Mouse (Mus musculus): ENCODE data around the gene Hbb-bh2. TPM values are rescaled to one million over a fixed set of nuclear protein-coding genes. Genes with fewer than 3 reads are reported as not detected.

Hbb-bh2 gene
- total and polyA plus RNA-seq, 2 experiments from 2014 or later: not detected

GRCm38 (mm10) chr7:103806856-103807255 is 33.5 kb downstream of the Hbb-bh2 start:
- WGBS: 65% methylated on average over 1 of the region's 1 CpGs
- ATAC-seq (no peak), DNase-seq (ENCODE audit: low spot score) (peak; percentile 59)
- Histone ChIP-seq H3K4me1 (ENCODE audit: insufficient read depth, low read length) (no peaks in the 10 kb centered on the region), H3K27ac (no peak overlapping the region), H3K4me3 (ENCODE audit: low read length) (no peak overlapping the region), H3K4me2 (ENCODE audit: low read depth, low read length) (no peak overlapping the region), H3K9ac (replicated peaks; ENCODE audit: low read length) (no peak overlapping the region), H3K9me3 (ENCODE audit: low read length) (no peaks in the 10 kb centered on the region), H3K27me3 (ENCODE audit: insufficient read depth, low read length) (no peaks in the 10 kb centered on the region), H3K36me3 (ENCODE audit: insufficient read depth, low read length) (no peaks in the 10 kb centered on the region)
- TF ChIP-seq CTCF (IDR thresholded peaks at IDR 0.05; ENCODE audit: low read depth): peak; percentile 66

GRCm38 (mm10) chr7:103792669-103793388 is 47.5 kb downstream of the Hbb-bh2 start:
- ATAC-seq (no peak), DNase-seq (ENCODE audit: low spot score) (no peak)
- H3K9me3 ChIP-seq (ENCODE audit: low read length): no peaks in the 10 kb centered on the region
- H3K9ac ChIP-seq (replicated peaks; ENCODE audit: low read length): no peak overlapping the region
- no peak overlapping the region for H3K4me2 ChIP-seq (ENCODE audit: low read depth, low read length)
- WGBS: 30% methylated on average over 4 of the region's 4 CpGs
- H3K27ac ChIP-seq: no peak overlapping the region
- H3K4me3 ChIP-seq (ENCODE audit: low read length): no peak overlapping the region
- no peaks in the 10 kb centered on the region for H3K4me1 ChIP-seq (ENCODE audit: insufficient read depth, low read length)
- H3K27me3 ChIP-seq (ENCODE audit: insufficient read depth, low read length): no peaks in the 10 kb centered on the region
- no peaks in the 10 kb centered on the region for H3K36me3 ChIP-seq (ENCODE audit: insufficient read depth, low read length)
- TF ChIP-seq CTCF (IDR thresholded peaks at IDR 0.05; ENCODE audit: low read depth): no peak

- 72% methylated on average over 3 of the region's 3 CpGs for WGBS
- no peaks in the 10 kb centered on the region for H3K4me1 ChIP-seq (ENCODE audit: insufficient read depth, low read length)
- no peak within 1 kb of the TSS for H3K27ac ChIP-seq
- ATAC-seq (no peak), DNase-seq (ENCODE audit: low spot score) (no peak)
- no peak within 1 kb of the TSS for H3K9ac ChIP-seq (replicated peaks; ENCODE audit: low read length)
- H3K4me2 ChIP-seq (ENCODE audit: low read depth, low read length): no peak within 1 kb of the TSS
- no peaks in the 10 kb centered on the region for H3K36me3 ChIP-seq (ENCODE audit: insufficient read depth, low read length)
- no peak within 1 kb of the TSS for H3K4me3 ChIP-seq (ENCODE audit: low read length)
- no peaks in the 10 kb centered on the region for H3K9me3 ChIP-seq (ENCODE audit: low read length)
- H3K27me3 ChIP-seq (ENCODE audit: insufficient read depth, low read length): no peaks in the 10 kb centered on the region
- no peak for TF ChIP-seq CTCF (IDR thresholded peaks at IDR 0.05; ENCODE audit: low read depth)
Observed at GRCm38 (mm10) chr7:103791721-103792120, 48.6 kb downstream of the Hbb-bh2 start, which contains the start of gene Olfr67. Olfr67 (minus strand) TSS chr7:103791821.

Other genes starting within 250 kb of the Hbb-bh2 start
Only the 30 nearest of the 32 such genes appear.
- gene Olfr620, start 228.0 kb downstream of the Hbb-bh2 start, total RNA-seq (2014; rRNA removed): not detected in 2 replicates
- not detected in 2 replicates for gene Olfr620, start 228.0 kb downstream of the Hbb-bh2 start, polyA plus RNA-seq (2015; fragmentation: Nextera tagmentation; extraction: Ambion mirVana)
- gene Olfr622, start 197.8 kb downstream of the Hbb-bh2 start, total RNA-seq (2014; rRNA removed): not detected in 2 replicates
- gene Olfr622, start 197.8 kb downstream of the Hbb-bh2 start, polyA plus RNA-seq (2015; fragmentation: Nextera tagmentation; extraction: Ambion mirVana): not detected in 2 replicates
- gene Olfr623, start 176.8 kb downstream of the Hbb-bh2 start, total RNA-seq (2014; rRNA removed): not detected in 2 replicates
- gene Olfr623, start 176.8 kb downstream of the Hbb-bh2 start, polyA plus RNA-seq (2015; fragmentation: Nextera tagmentation; extraction: Ambion mirVana): not detected in 2 replicates
- not detected in 2 replicates for gene Olfr624, start 169.3 kb downstream of the Hbb-bh2 start, total RNA-seq (2014; rRNA removed)
- 0.05 TPM in 1 of 2 replicates, not detected in the other for gene Olfr624, start 169.3 kb downstream of the Hbb-bh2 start, polyA plus RNA-seq (2015; fragmentation: Nextera tagmentation; extraction: Ambion mirVana)
- gene Olfr625-ps1, start 157.8 kb downstream of the Hbb-bh2 start, total RNA-seq (2014; rRNA removed): not detected in 2 replicates
- gene Olfr625-ps1, start 157.8 kb downstream of the Hbb-bh2 start, polyA plus RNA-seq (2015; fragmentation: Nextera tagmentation; extraction: Ambion mirVana): not detected in 2 replicates
- gene Olfr243, start 125.8 kb downstream of the Hbb-bh2 start, total RNA-seq (2014; rRNA removed): not detected in 2 replicates
- gene Olfr243, start 125.8 kb downstream of the Hbb-bh2 start, polyA plus RNA-seq (2015; fragmentation: Nextera tagmentation; extraction: Ambion mirVana): not detected in 2 replicates
- gene Olfr628, start 110.1 kb downstream of the Hbb-bh2 start, total RNA-seq (2014; rRNA removed): not detected in 2 replicates
- gene Olfr628, start 110.1 kb downstream of the Hbb-bh2 start, polyA plus RNA-seq (2015; fragmentation: Nextera tagmentation; extraction: Ambion mirVana): not detected in 2 replicates
- gene Olfr629, start 95.6 kb downstream of the Hbb-bh2 start, total RNA-seq (2014; rRNA removed): not detected in 2 replicates
- not detected in 2 replicates for gene Olfr629, start 95.6 kb downstream of the Hbb-bh2 start, polyA plus RNA-seq (2015; fragmentation: Nextera tagmentation; extraction: Ambion mirVana)
- not detected in 2 replicates for gene Olfr630, start 83.2 kb downstream of the Hbb-bh2 start, total RNA-seq (2014; rRNA removed)
- gene Olfr630, start 83.2 kb downstream of the Hbb-bh2 start, polyA plus RNA-seq (2015; fragmentation: Nextera tagmentation; extraction: Ambion mirVana): not detected in 2 replicates
- not detected in 2 replicates for gene Olfr69, start 68.9 kb downstream of the Hbb-bh2 start, total RNA-seq (2014; rRNA removed)
- not detected in 2 replicates for gene Olfr69, start 68.9 kb downstream of the Hbb-bh2 start, polyA plus RNA-seq (2015; fragmentation: Nextera tagmentation; extraction: Ambion mirVana)
- gene Olfr68, start 60.8 kb downstream of the Hbb-bh2 start, total RNA-seq (2014; rRNA removed): not detected in 2 replicates
- gene Olfr68, start 60.8 kb downstream of the Hbb-bh2 start, polyA plus RNA-seq (2015; fragmentation: Nextera tagmentation; extraction: Ambion mirVana): not detected in 2 replicates
- gene Olfr67, start 48.7 kb downstream of the Hbb-bh2 start, total RNA-seq (2014; rRNA removed): not detected in 2 replicates
- not detected in 2 replicates for gene Olfr67, start 48.7 kb downstream of the Hbb-bh2 start, polyA plus RNA-seq (2015; fragmentation: Nextera tagmentation; extraction: Ambion mirVana)
- gene Hbb-bt, start 26.5 kb downstream of the Hbb-bh2 start, total RNA-seq (2014; rRNA removed): 146 and 311 TPM in 2 replicates
- gene Hbb-bt, start 26.5 kb downstream of the Hbb-bh2 start, polyA plus RNA-seq (2015; fragmentation: Nextera tagmentation; extraction: Ambion mirVana): 213 and 218 TPM in 2 replicates
- gene Hbb-bs, start 12.4 kb downstream of the Hbb-bh2 start, total RNA-seq (2014; rRNA removed): 1,334 and 1,616 TPM in 2 replicates
- 849 and 1,064 TPM in 2 replicates for gene Hbb-bs, start 12.4 kb downstream of the Hbb-bh2 start, polyA plus RNA-seq (2015; fragmentation: Nextera tagmentation; extraction: Ambion mirVana)
- gene Hbb-bh1, start 2.6 kb upstream of the Hbb-bh2 start, total RNA-seq (2014; rRNA removed): not detected in 2 replicates
- gene Hbb-bh1, start 2.6 kb upstream of the Hbb-bh2 start, polyA plus RNA-seq (2015; fragmentation: Nextera tagmentation; extraction: Ambion mirVana): not detected in 2 replicates
- not detected in 2 replicates for gene Hbb-y, start 12.7 kb upstream of the Hbb-bh2 start, total RNA-seq (2014; rRNA removed)
- 0.30 and 1.1 TPM in 2 replicates for gene Hbb-y, start 12.7 kb upstream of the Hbb-bh2 start, polyA plus RNA-seq (2015; fragmentation: Nextera tagmentation; extraction: Ambion mirVana)
- not detected in 2 replicates for gene Olfr66, start 45.7 kb upstream of the Hbb-bh2 start, total RNA-seq (2014; rRNA removed)
- gene Olfr66, start 45.7 kb upstream of the Hbb-bh2 start, polyA plus RNA-seq (2015; fragmentation: Nextera tagmentation; extraction: Ambion mirVana): not detected in 2 replicates
- not detected in 2 replicates for gene Olfr64, start 54.0 kb upstream of the Hbb-bh2 start, total RNA-seq (2014; rRNA removed)
- gene Olfr64, start 54.0 kb upstream of the Hbb-bh2 start, polyA plus RNA-seq (2015; fragmentation: Nextera tagmentation; extraction: Ambion mirVana): not detected in 2 replicates
- not detected in 2 replicates for gene Olfr65, start 63.0 kb upstream of the Hbb-bh2 start, total RNA-seq (2014; rRNA removed)
- gene Olfr65, start 63.0 kb upstream of the Hbb-bh2 start, polyA plus RNA-seq (2015; fragmentation: Nextera tagmentation; extraction: Ambion mirVana): not detected in 2 replicates
- not detected in 2 replicates for gene Olfr631, start 88.3 kb upstream of the Hbb-bh2 start, total RNA-seq (2014; rRNA removed)
- not detected in 2 replicates for gene Olfr631, start 88.3 kb upstream of the Hbb-bh2 start, polyA plus RNA-seq (2015; fragmentation: Nextera tagmentation; extraction: Ambion mirVana)
- gene Olfr632, start 93.8 kb upstream of the Hbb-bh2 start, total RNA-seq (2014; rRNA removed): not detected in 2 replicates
- gene Olfr632, start 93.8 kb upstream of the Hbb-bh2 start, polyA plus RNA-seq (2015; fragmentation: Nextera tagmentation; extraction: Ambion mirVana): not detected in 2 replicates
- gene Olfr633, start 103.9 kb upstream of the Hbb-bh2 start, total RNA-seq (2014; rRNA removed): not detected in 2 replicates
- not detected in 2 replicates for gene Olfr633, start 103.9 kb upstream of the Hbb-bh2 start, polyA plus RNA-seq (2015; fragmentation: Nextera tagmentation; extraction: Ambion mirVana)
- gene Olfr635, start 130.6 kb upstream of the Hbb-bh2 start, total RNA-seq (2014; rRNA removed): not detected in 2 replicates
- gene Olfr635, start 130.6 kb upstream of the Hbb-bh2 start, polyA plus RNA-seq (2015; fragmentation: Nextera tagmentation; extraction: Ambion mirVana): not detected in 2 replicates
- not detected in 2 replicates for gene Olfr638, start 158.2 kb upstream of the Hbb-bh2 start, total RNA-seq (2014; rRNA removed)
- gene Olfr638, start 158.2 kb upstream of the Hbb-bh2 start, polyA plus RNA-seq (2015; fragmentation: Nextera tagmentation; extraction: Ambion mirVana): not detected in 2 replicates
- not detected in 2 replicates for gene Olfr639, start 176.8 kb upstream of the Hbb-bh2 start, total RNA-seq (2014; rRNA removed)
- gene Olfr639, start 176.8 kb upstream of the Hbb-bh2 start, polyA plus RNA-seq (2015; fragmentation: Nextera tagmentation; extraction: Ambion mirVana): 0.03 TPM in 1 of 2 replicates, not detected in the other
- gene Olfr640, start 185.1 kb upstream of the Hbb-bh2 start, total RNA-seq (2014; rRNA removed): not detected in 2 replicates
- gene Olfr640, start 185.1 kb upstream of the Hbb-bh2 start, polyA plus RNA-seq (2015; fragmentation: Nextera tagmentation; extraction: Ambion mirVana): not detected in 2 replicates
- not detected in 2 replicates for gene Olfr641, start 194.9 kb upstream of the Hbb-bh2 start, total RNA-seq (2014; rRNA removed)
- gene Olfr641, start 194.9 kb upstream of the Hbb-bh2 start, polyA plus RNA-seq (2015; fragmentation: Nextera tagmentation; extraction: Ambion mirVana): not detected in 2 replicates
- not detected in 2 replicates for gene Olfr642, start 212.1 kb upstream of the Hbb-bh2 start, total RNA-seq (2014; rRNA removed)
- gene Olfr642, start 212.1 kb upstream of the Hbb-bh2 start, polyA plus RNA-seq (2015; fragmentation: Nextera tagmentation; extraction: Ambion mirVana): not detected in 2 replicates
- gene 4930516K23Rik, start 220.9 kb upstream of the Hbb-bh2 start, total RNA-seq (2014; rRNA removed): not detected in 2 replicates
- not detected in 2 replicates for gene 4930516K23Rik, start 220.9 kb upstream of the Hbb-bh2 start, polyA plus RNA-seq (2015; fragmentation: Nextera tagmentation; extraction: Ambion mirVana)
- not detected in 2 replicates for gene Olfr644, start 231.3 kb upstream of the Hbb-bh2 start, total RNA-seq (2014; rRNA removed)
- not detected in 2 replicates for gene Olfr644, start 231.3 kb upstream of the Hbb-bh2 start, polyA plus RNA-seq (2015; fragmentation: Nextera tagmentation; extraction: Ambion mirVana)

All from hindbrain, postnatal 0 days (tissue).